Mouse (Mus musculus): ENCODE results near the gene Cpm. TPM values are rescaled to one million over a fixed set of nuclear protein-coding genes. Genes with fewer than 3 reads are reported as not detected.

Gene Cpm
- polyA plus RNA-seq, 1 experiment from 2014 or later = 31.2 TPM

- Histone ChIP-seq H3K4me1 (ENCODE audit: insufficient read depth, low read length) (peaks cover 11% of the 10 kb centered on the region; the same call in 1 of the 2 replicates), H3K4me3 (ENCODE audit: low read length) (no peak overlapping the region), H3K4me2 (replicated peaks; ENCODE audit: low read depth, low read length) (no peak overlapping the region), H3K27ac (ENCODE audit: low read length) (no peak overlapping the region), H3K9ac (replicated peaks; ENCODE audit: low read length) (no peak overlapping the region), H3K27me3 (ENCODE audit: insufficient read depth, low read length) (no peaks in the 10 kb centered on the region), H3K36me3 (ENCODE audit: insufficient read depth, low read length) (no peaks in the 10 kb centered on the region), H3K9me3 (ENCODE audit: low read length) (no peaks in the 10 kb centered on the region)
- no peak for ATAC-seq (ENCODE audit: low FRiP score, low TSS enrichment)
- 89% methylated on average over 14 of the region's 14 CpGs for WGBS
Measured at GRCm38 (mm10) chr10:117658522-117659429, 29.5 kb downstream of the Cpm start.

- H3K27ac ChIP-seq (ENCODE audit: low read length) = no peak overlapping the region
- H3K4me3 ChIP-seq (ENCODE audit: low read length) = no peak overlapping the region
- no peak for ATAC-seq (ENCODE audit: low FRiP score, low TSS enrichment)
- H3K36me3 ChIP-seq (ENCODE audit: insufficient read depth, low read length) = no peaks in the 10 kb centered on the region
- 70% methylated on average over 11 of the region's 11 CpGs for WGBS
- no peaks in the 10 kb centered on the region for H3K27me3 ChIP-seq (ENCODE audit: insufficient read depth, low read length)
- no peaks in the 10 kb centered on the region for H3K9me3 ChIP-seq (ENCODE audit: low read length)
- H3K9ac ChIP-seq (replicated peaks; ENCODE audit: low read length) = no peak overlapping the region
- peaks cover 18% of the 10 kb centered on the region; the same call in 1 of the 2 replicates for H3K4me1 ChIP-seq (ENCODE audit: insufficient read depth, low read length)
- H3K4me2 ChIP-seq (replicated peaks; ENCODE audit: low read depth, low read length) = no peak overlapping the region
Measured at GRCm38 (mm10) chr10:117659430-117659813, 30.1 kb downstream of the Cpm start.

GRCm38 (mm10) chr10:117659819-117660218 is 30.5 kb downstream of the Cpm start:
- Histone ChIP-seq H3K4me1 (ENCODE audit: insufficient read depth, low read length) (peaks cover 22% of the 10 kb centered on the region; the same call in 1 of the 2 replicates), H3K27me3 (ENCODE audit: insufficient read depth, low read length) (no peaks in the 10 kb centered on the region), H3K9me3 (ENCODE audit: low read length) (no peaks in the 10 kb centered on the region), H3K27ac (ENCODE audit: low read length) (no peak overlapping the region), H3K36me3 (ENCODE audit: insufficient read depth, low read length) (no peaks in the 10 kb centered on the region), H3K4me2 (replicated peaks; ENCODE audit: low read depth, low read length) (no peak overlapping the region), H3K9ac (replicated peaks; ENCODE audit: low read length) (no peak overlapping the region), H3K4me3 (ENCODE audit: low read length) (no peak overlapping the region)
- 58% methylated on average over 11 of the region's 11 CpGs for WGBS
- ATAC-seq (ENCODE audit: low FRiP score, low TSS enrichment) = no peak

- no peaks in the 10 kb centered on the region for H3K9me3 ChIP-seq (ENCODE audit: low read length)
- H3K27ac ChIP-seq (ENCODE audit: low read length) = peak overlapping the region; percentile 65
- H3K36me3 ChIP-seq (ENCODE audit: insufficient read depth, low read length) = no peaks in the 10 kb centered on the region
- no peak overlapping the region for H3K4me2 ChIP-seq (replicated peaks; ENCODE audit: low read depth, low read length)
- peaks cover 21% of the 10 kb centered on the region; the same call in 1 of the 2 replicates for H3K4me1 ChIP-seq (ENCODE audit: insufficient read depth, low read length)
- no peaks in the 10 kb centered on the region for H3K27me3 ChIP-seq (ENCODE audit: insufficient read depth, low read length)
- peak; percentile 60; the same call in 1 of the 2 replicates for ATAC-seq (ENCODE audit: low FRiP score, low TSS enrichment)
- H3K9ac ChIP-seq (replicated peaks; ENCODE audit: low read length) = no peak overlapping the region
- WGBS = 78% methylated on average over 15 of the region's 15 CpGs
- no peak overlapping the region for H3K4me3 ChIP-seq (ENCODE audit: low read length)
Measured at GRCm38 (mm10) chr10:117662316-117663055, 33.2 kb downstream of the Cpm start.

- Histone ChIP-seq H3K9me3 (ENCODE audit: low read length) (no peaks in the 10 kb centered on the region), H3K4me3 (ENCODE audit: low read length) (no peak overlapping the region), H3K9ac (replicated peaks; ENCODE audit: low read length) (no peak overlapping the region), H3K4me1 (ENCODE audit: insufficient read depth, low read length) (peaks cover 21% of the 10 kb centered on the region; the same call in 1 of the 2 replicates), H3K36me3 (ENCODE audit: insufficient read depth, low read length) (no peaks in the 10 kb centered on the region), H3K27ac (ENCODE audit: low read length) (peak overlapping the region; percentile 65), H3K4me2 (replicated peaks; ENCODE audit: low read depth, low read length) (peak overlapping the region; percentile 47), H3K27me3 (ENCODE audit: insufficient read depth, low read length) (no peaks in the 10 kb centered on the region)
- ATAC-seq (ENCODE audit: low FRiP score, low TSS enrichment) = peak; percentile 72; the same call in 1 of the 2 replicates
- 53% methylated on average over 14 of the region's 14 CpGs for WGBS
Measured at GRCm38 (mm10) chr10:117663056-117663864, 34.0 kb downstream of the Cpm start.

- no peaks in the 10 kb centered on the region for H3K27me3 ChIP-seq (ENCODE audit: insufficient read depth, low read length)
- peak overlapping the region; percentile 65 for H3K27ac ChIP-seq (ENCODE audit: low read length)
- peak overlapping the region; percentile 52 for H3K9ac ChIP-seq (replicated peaks; ENCODE audit: low read length)
- H3K4me1 ChIP-seq (ENCODE audit: insufficient read depth, low read length) = peaks cover 22% of the 10 kb centered on the region; the same call in 1 of the 2 replicates
- peak overlapping the region; percentile 21 for H3K4me3 ChIP-seq (ENCODE audit: low read length)
- peak; percentile 91 for ATAC-seq (ENCODE audit: low FRiP score, low TSS enrichment)
- peak overlapping the region; percentile 47 for H3K4me2 ChIP-seq (replicated peaks; ENCODE audit: low read depth, low read length)
- WGBS = 15% methylated on average over 8 of the region's 9 CpGs
- no peaks in the 10 kb centered on the region for H3K9me3 ChIP-seq (ENCODE audit: low read length)
- H3K36me3 ChIP-seq (ENCODE audit: insufficient read depth, low read length) = no peaks in the 10 kb centered on the region
Measured at GRCm38 (mm10) chr10:117663865-117664200, 34.5 kb downstream of the Cpm start.

- WGBS = 44% methylated on average over 14 of the region's 14 CpGs
- H3K4me2 ChIP-seq (replicated peaks; ENCODE audit: low read depth, low read length) = peak overlapping the region; percentile 47
- H3K4me1 ChIP-seq (ENCODE audit: insufficient read depth, low read length) = peaks cover 24% of the 10 kb centered on the region; the same call in 1 of the 2 replicates
- no peaks in the 10 kb centered on the region for H3K36me3 ChIP-seq (ENCODE audit: insufficient read depth, low read length)
- H3K4me3 ChIP-seq (ENCODE audit: low read length) = peak overlapping the region; percentile 21
- peak overlapping the region; percentile 52 for H3K9ac ChIP-seq (replicated peaks; ENCODE audit: low read length)
- no peaks in the 10 kb centered on the region for H3K9me3 ChIP-seq (ENCODE audit: low read length)
- no peaks in the 10 kb centered on the region for H3K27me3 ChIP-seq (ENCODE audit: insufficient read depth, low read length)
- peak overlapping the region; percentile 65 for H3K27ac ChIP-seq (ENCODE audit: low read length)
- no peak for ATAC-seq (ENCODE audit: low FRiP score, low TSS enrichment)
Measured at GRCm38 (mm10) chr10:117664208-117664925, 35.1 kb downstream of the Cpm start.

GRCm38 (mm10) chr10:117664926-117665209 is 35.6 kb downstream of the Cpm start:
- peak overlapping the region; percentile 63; the same call in 1 of the 2 replicates for H3K27ac ChIP-seq (ENCODE audit: low read length)

More at GRCm38 (mm10) chr10:117664926-117665209, 35.6 kb downstream of the Cpm start:
- no peaks in the 10 kb centered on the region for H3K27me3 ChIP-seq (ENCODE audit: insufficient read depth, low read length)
- no peak overlapping the region for H3K4me2 ChIP-seq (replicated peaks; ENCODE audit: low read depth, low read length)
- no peak overlapping the region for H3K9ac ChIP-seq (replicated peaks; ENCODE audit: low read length)
- H3K4me3 ChIP-seq (ENCODE audit: low read length) = no peak overlapping the region
- ATAC-seq (ENCODE audit: low FRiP score, low TSS enrichment) = no peak
- no peaks in the 10 kb centered on the region for H3K9me3 ChIP-seq (ENCODE audit: low read length)
- peaks cover 24% of the 10 kb centered on the region; the same call in 1 of the 2 replicates for H3K4me1 ChIP-seq (ENCODE audit: insufficient read depth, low read length)
- no peaks in the 10 kb centered on the region for H3K36me3 ChIP-seq (ENCODE audit: insufficient read depth, low read length)

Data from kidney, embryonic 16.5 days (tissue).